Mouse (Mus musculus) bone marrow macrophage, adult 2 months (primary cell): Measurements from ENCODE around the gene Gm11733.

Experiments used
- CTCF ChIP-seq: IDR thresholded peaks from 2 replicates; pipeline ENCODE4 v1.5.1; 2012; ENCODE audit warnings: low read depth, mild to moderate bottlenecking, low read length, moderate library complexity
- POLR2A ChIP-seq: IDR thresholded peaks from 2 replicates; pipeline ENCODE4 v1.6.1; 2012; ENCODE audit warnings: mild to moderate bottlenecking, low read depth, low read length, borderline replicate concordance

DNA sequence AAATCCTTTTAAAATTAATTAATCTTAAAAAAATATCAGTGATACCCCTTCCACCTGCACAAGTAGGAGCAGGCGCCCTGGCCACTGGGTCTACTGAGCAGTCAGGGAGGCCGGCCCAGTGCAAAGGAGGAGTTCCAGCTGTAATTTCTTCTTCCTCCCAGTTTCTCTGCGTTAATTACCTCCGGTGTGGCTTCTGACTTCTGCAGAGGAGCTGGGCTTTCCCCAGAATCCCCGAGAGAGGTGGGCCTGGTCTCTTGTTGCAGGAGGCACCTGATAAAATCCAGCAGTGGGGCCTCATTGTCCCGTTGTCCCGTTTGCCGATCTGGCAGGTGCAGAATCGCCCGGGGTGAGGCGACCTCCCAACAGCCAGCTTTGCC is 1.9 kb upstream of the Gm11733 start:
- TF ChIP-seq POLR2A (no peak), CTCF (no peak)
